Mouse (Mus musculus): ENCODE data around the gene Arl6. TPM values are rescaled to one million over a fixed set of nuclear protein-coding genes. Genes with fewer than 3 reads are reported as not detected.

Gene Arl6
- total and polyA plus RNA-seq, 3 experiments, result 0.23 to 0.77 TPM; not detected in 1

DNA sequence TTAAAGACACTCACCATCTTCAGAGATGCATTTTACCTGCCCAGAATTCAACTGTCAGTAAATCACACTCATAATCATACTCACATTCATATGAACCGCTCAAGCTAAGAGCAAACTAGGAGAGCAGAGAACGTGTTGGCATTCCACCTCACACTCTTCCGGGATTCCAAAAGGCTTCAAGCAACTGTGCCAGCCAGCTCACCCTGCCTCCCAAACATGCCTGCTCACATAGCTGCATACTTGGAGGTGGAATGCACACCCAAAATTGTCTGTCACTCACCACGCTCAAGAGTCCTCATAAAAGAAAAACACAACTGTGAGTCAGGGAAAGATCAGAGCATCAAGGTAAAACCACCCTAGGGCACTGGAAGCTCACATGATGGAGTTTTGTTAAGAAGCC, 72.8 kb downstream of the Arl6 start:
- Histone ChIP-seq H3K79me2 (replicated peaks; ENCODE audit: control insufficient read depth, extremely low read depth, insufficient read depth, poor library complexity, severe bottlenecking) (no peaks in the 10 kb centered on the region), H3K4me2 (ENCODE audit: insufficient read depth, low read depth, poor library complexity, severe bottlenecking) (no peak overlapping the region), H3K9me3 (replicated peaks; ENCODE audit: low read length) (no peaks in the 10 kb centered on the region), H3K36me3 (replicated peaks in 1 of 2; ENCODE audit: control insufficient read depth in 1 of 2, insufficient read depth in 1 of 2, low read length in 1 of 2) (no peaks in the 10 kb centered on the region), H3K27me3 (replicated peaks) (no peaks in the 10 kb centered on the region), H3K4me3 (replicated peaks in 1 of 3; ENCODE audit: low read depth in 2 of 3, low read length in 2 of 3, poor library complexity in 1 of 3) (no peak overlapping the region), H3K9ac (ENCODE audit: insufficient read depth, low read depth) (no peak overlapping the region), H3K4me1 (ENCODE audit: control insufficient read depth in 1 of 2, insufficient read depth in 2 of 2) (peaks cover 16 to 77% of the 10 kb centered on the region in 2 experiments), H3K27ac (ENCODE audit: insufficient read depth, low read depth) (no peak overlapping the region)
- TF ChIP-seq TCF12 (IDR thresholded peaks at IDR 0.05; ENCODE audit: low read depth, low read length), result no peak
- no peak for TF ChIP-seq MAFK (IDR thresholded peaks at IDR 0.05; ENCODE audit: insufficient replicate concordance, low read length)
- TF ChIP-seq BHLHE40 (IDR thresholded peaks at IDR 0.05; ENCODE audit: low read depth, low read length), result no peak
- TF ChIP-seq SMC3 (IDR thresholded peaks at IDR 0.05; ENCODE audit: low read depth, low read length), result no peak
- no peak for TF ChIP-seq GABPA (IDR thresholded peaks at IDR 0.05; ENCODE audit: insufficient replicate concordance, low read depth, low read length)
- no peak for TF ChIP-seq KAT2A (IDR thresholded peaks at IDR 0.05; ENCODE audit: insufficient replicate concordance, low read length)
- no peak for TF ChIP-seq SIN3A (IDR thresholded peaks at IDR 0.05; ENCODE audit: low read length)
- TF ChIP-seq UBTF (IDR thresholded peaks at IDR 0.05; ENCODE audit: low read depth, low read length), result no peak
- in situ Hi-C loops (cut with MboI; ENCODE audit: low pct_ligation_motif_present, low pct_unique_long_range_greater_than_20kb, low sequenced_read_pairs), result no loop called here
- dilution Hi-C loops (cut with MboI; ENCODE audit: extremely low pct_ligation_motif_present, extremely low pct_unique_long_range_greater_than_20kb, low sequenced_read_pairs), result no loop called here
- DNase-seq (ENCODE audit: extremely low read depth), result no peak

DNA sequence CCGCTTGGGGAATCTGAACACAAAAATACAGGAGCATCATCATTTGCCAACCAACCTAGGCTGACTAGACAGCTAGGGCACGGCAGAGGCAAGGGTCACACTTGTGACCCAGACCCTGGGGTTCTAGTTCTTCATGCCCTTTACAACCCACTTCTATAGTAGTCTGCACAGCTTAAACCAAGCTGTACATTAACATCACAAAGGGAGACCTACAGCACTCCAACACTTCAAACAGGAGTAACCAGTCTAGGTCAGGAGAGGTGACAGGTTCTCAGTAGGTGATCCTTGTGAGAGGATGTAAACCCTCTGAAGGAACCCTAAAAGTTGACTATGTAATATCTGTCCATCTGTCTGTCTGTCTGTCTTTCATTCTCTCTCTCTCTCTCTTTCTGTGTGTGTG, 73.6 kb downstream of the Arl6 start:
- Histone ChIP-seq H3K9ac (ENCODE audit: insufficient read depth, low read depth) (no peak overlapping the region), H3K4me3 (replicated peaks in 1 of 3; ENCODE audit: low read depth in 2 of 3, low read length in 2 of 3, poor library complexity in 1 of 3) (no peak overlapping the region), H3K9me3 (replicated peaks; ENCODE audit: low read length) (no peaks in the 10 kb centered on the region), H3K4me1 (ENCODE audit: control insufficient read depth in 1 of 2, insufficient read depth in 2 of 2) (peaks cover 16 to 71% of the 10 kb centered on the region in 2 experiments), H3K27ac (ENCODE audit: insufficient read depth, low read depth) (no peak overlapping the region), H3K4me2 (ENCODE audit: insufficient read depth, low read depth, poor library complexity, severe bottlenecking) (no peak overlapping the region), H3K27me3 (replicated peaks) (no peaks in the 10 kb centered on the region), H3K79me2 (replicated peaks; ENCODE audit: control insufficient read depth, extremely low read depth, insufficient read depth, poor library complexity, severe bottlenecking) (no peaks in the 10 kb centered on the region), H3K36me3 (replicated peaks in 1 of 2; ENCODE audit: control insufficient read depth in 1 of 2, insufficient read depth in 1 of 2, low read length in 1 of 2) (no peaks in the 10 kb centered on the region)
- TF ChIP-seq SMC3 (IDR thresholded peaks at IDR 0.05; ENCODE audit: low read depth, low read length) (no peak), GABPA (IDR thresholded peaks at IDR 0.05; ENCODE audit: insufficient replicate concordance, low read depth, low read length) (no peak), HCFC1 (IDR thresholded peaks at IDR 0.05; ENCODE audit: low read depth, low read length) (no peak), E2F4 (IDR thresholded peaks at IDR 0.05; ENCODE audit: insufficient replicate concordance, low read depth, low read length) (no peak), MAZ (IDR thresholded peaks at IDR 0.05; ENCODE audit: low read depth, low read length) (no peak), MXI1 (IDR thresholded peaks at IDR 0.05; ENCODE audit: low read depth, low read length) (no peak), NELFE (IDR thresholded peaks at IDR 0.05; ENCODE audit: low read depth, low read length) (no peak), JUN (IDR thresholded peaks at IDR 0.05; ENCODE audit: insufficient read depth, low read depth, low read length) (no peak)
- in situ Hi-C loops (cut with MboI; ENCODE audit: low pct_ligation_motif_present, low pct_unique_long_range_greater_than_20kb, low sequenced_read_pairs), result no loop called here
- dilution Hi-C loops (cut with MboI; ENCODE audit: extremely low pct_ligation_motif_present, extremely low pct_unique_long_range_greater_than_20kb, low sequenced_read_pairs), result no loop called here
- DNase-seq (ENCODE audit: extremely low read depth), result no peak

All from CH12.LX (cell line).